Mouse (Mus musculus): ENCODE measurements around the gene Inpp4b.

Inpp4b gene

GRCm38 (mm10) chr8:81578951-81579350 is 236.6 kb downstream of the Inpp4b start:
- no peak for DNase-seq (ENCODE audit: low spot score in 2 of 2)

DNA sequence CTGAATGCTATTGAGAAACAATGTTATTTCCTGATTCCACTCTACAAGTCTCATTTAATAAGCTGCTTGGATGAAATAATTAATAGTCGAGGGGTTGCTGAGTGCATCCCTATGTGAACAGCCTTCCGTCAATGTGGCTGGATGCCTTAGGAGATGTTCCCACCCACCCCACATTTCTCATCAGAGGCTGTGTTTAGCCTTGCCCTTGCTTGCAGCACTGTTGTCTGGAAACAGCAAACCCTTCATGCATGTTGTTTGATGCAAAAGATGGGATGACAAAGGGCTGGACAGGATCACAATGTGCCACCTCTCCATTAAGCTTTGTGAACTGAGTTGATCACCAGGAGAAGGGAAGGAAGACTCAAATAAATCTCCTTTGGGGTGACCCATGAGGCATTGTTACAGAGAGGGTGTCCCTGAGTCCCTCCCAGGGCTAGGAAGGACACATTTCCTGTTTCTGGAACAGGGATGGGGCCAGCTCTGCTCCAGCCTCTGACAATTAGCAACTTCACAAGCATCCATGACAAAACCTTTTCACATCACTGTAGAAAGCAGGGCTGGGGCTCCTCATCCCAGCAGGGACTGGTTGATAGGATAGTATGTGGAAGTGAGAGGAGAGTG is 239.6 kb downstream of the Inpp4b start:
- no peak for DNase-seq (ENCODE audit: low spot score in 2 of 2)

DNA sequence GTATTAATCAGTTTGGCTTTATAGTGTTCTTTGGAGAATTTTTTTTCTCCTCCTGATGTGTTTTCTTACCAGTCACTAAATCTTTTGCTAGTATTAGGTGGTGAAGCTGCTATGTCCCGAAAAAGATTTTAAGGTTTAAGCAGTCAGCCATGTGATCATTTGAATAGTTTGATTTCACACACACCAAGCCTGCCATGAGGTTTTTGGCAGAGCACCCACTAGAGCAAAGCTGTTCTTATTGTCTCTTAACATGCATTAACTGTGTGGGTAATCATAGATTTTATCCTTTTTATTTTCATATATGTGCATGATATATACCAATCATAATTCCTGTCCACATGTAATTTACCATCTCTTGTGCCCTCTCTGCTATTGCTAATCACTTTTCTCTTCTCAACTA is 240.6 kb downstream of the Inpp4b start:
- DNase-seq (ENCODE audit: low spot score in 2 of 2): no peak

- no peak for DNase-seq (ENCODE audit: low spot score in 2 of 2)
Observed at GRCm38 (mm10) chr8:81586783-81587182, 244.4 kb downstream of the Inpp4b start.

- no peak for DNase-seq (ENCODE audit: low spot score in 2 of 2)
Observed at GRCm38 (mm10) chr8:81594134-81594714, 251.9 kb downstream of the Inpp4b start.

DNA sequence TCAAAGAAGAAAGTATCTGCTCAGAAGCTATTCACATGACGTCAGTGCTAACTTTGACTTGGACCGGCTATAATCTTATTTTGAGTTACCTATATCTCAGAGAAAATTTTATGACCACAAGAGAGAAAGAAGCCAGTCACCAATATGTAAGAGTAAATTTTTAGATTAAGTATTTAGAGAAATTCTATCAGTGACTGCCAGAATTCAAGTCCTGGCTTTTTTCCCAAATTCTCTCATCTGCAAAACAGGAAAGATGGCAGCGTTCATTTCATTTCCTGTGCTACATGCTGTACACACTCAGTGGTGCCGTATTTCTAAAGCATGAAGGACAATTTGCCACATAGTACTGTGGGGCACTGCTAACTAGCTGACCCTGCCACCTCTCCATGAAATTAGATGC is 256.9 kb downstream of the Inpp4b start:
- DNase-seq (ENCODE audit: low spot score in 2 of 2): no peak

DNA sequence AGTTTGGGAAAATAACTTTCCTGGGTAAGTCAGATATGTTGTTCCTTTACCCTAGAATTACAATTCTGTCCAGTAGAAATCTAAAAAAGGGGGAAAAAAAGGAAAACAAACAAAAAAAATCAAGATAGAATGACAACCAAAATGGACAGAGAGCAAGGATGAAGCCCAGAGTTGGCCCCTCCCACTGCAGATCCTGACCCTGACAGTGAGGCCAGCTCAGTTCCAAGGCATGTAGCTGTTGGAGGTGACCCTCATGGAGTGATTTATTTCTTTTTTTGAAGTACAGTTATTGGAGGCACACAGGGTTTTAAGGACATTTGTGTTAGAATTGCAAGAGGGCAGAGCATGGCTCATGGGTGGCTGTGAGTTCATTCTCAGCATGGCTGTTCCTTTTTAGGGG is 258.8 kb downstream of the Inpp4b start:
- no peak for DNase-seq (ENCODE audit: low spot score in 2 of 2)

- DNase-seq (ENCODE audit: low spot score in 2 of 2): no peak
Observed at GRCm38 (mm10) chr8:81608082-81608481, 265.7 kb downstream of the Inpp4b start.

- no peak for DNase-seq (ENCODE audit: low spot score in 2 of 2)
Observed at GRCm38 (mm10) chr8:81609064-81609463, 266.7 kb downstream of the Inpp4b start.

DNA sequence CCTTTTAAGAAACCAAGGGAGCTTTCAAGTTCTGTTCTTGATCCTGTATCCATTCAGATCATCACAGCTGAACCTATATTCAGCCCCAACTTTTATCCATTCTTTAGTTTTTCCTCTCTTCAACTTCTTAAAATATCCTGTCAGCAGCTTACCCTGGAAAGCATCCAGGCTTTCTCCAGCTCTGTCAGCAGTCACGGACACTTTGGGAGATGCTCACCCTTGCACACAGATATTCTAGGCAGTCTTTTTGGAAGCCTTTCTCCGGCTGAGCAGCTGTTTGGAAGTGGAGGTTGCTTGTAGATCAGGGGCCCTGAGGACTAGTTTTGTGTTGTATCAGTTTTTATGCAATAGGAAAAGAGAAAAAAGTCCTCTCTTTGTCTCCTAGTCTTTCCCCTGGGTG is 270.3 kb downstream of the Inpp4b start:
- DNase-seq (ENCODE audit: low spot score in 2 of 2): no peak

DNA sequence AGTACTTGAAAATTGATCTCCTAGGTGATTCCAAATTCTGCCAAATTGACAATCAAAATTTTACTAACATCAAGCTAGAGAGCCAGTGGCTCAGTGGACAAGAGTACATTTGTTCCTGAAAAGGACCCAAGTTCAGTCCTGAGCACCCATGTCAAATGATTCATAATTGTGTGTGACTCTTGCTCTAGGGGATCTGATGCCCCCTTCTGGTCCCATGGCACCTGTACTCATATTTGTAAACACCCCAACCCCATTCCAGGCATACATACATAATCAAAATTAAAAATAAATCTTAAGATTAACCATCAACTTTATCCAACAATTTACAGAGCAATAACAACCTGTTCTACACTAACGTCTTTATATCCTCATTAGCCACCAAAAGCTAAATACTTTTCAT is 271.8 kb downstream of the Inpp4b start:
- no peak for DNase-seq (ENCODE audit: low spot score in 2 of 2)

- no peak for DNase-seq (ENCODE audit: low spot score in 2 of 2)
Observed at GRCm38 (mm10) chr8:81614605-81615004, 272.2 kb downstream of the Inpp4b start.

- DNase-seq (ENCODE audit: low spot score in 2 of 2): no peak
Observed at GRCm38 (mm10) chr8:81615552-81615951, 273.2 kb downstream of the Inpp4b start.

DNA sequence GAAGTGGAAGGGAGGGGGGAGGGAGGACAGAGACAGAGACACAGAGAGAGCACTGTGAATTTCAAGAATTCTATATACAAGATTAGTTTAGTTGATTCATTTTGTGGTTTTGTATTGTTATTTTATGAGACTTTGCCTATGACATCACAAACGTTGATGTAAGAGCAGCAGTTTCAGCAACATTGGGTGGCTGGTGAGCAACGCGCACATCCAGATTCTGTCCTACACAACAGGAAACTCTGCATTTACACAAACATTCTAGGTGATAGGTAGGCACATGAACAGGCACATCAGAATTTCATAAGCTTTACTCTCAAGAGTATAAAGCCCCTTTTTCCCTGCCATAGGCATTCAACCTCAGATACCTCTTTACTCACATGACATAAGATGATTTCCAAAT is 276.6 kb downstream of the Inpp4b start:
- no peak for DNase-seq (ENCODE audit: low spot score in 2 of 2)

- no peak for DNase-seq (ENCODE audit: low spot score in 2 of 2)
Observed at GRCm38 (mm10) chr8:81635015-81635414, 292.7 kb downstream of the Inpp4b start.

GRCm38 (mm10) chr8:81635912-81636583 is 293.7 kb downstream of the Inpp4b start:
- no peak for DNase-seq (ENCODE audit: low spot score in 2 of 2)

DNA sequence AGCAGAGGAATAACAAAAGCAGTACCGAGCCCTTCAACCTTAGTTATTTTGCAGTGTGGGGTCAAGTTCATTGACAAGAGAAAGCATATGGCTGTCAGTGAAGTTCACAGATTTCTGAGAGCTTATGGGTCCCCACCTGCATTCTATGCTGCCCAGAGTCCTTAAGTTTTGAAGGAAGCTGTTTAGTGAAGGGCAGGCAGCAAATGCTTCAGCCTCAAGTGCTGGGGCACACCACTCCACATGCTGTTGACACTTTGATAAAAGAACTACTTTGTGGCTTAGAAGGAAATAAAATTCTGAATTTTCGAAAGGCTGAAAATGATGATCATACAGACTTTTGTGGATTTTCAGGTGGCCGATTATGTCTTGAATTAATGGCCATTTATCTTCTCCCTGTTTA is 296.1 kb downstream of the Inpp4b start:
- DNase-seq (ENCODE audit: low spot score in 2 of 2): no peak

DNA sequence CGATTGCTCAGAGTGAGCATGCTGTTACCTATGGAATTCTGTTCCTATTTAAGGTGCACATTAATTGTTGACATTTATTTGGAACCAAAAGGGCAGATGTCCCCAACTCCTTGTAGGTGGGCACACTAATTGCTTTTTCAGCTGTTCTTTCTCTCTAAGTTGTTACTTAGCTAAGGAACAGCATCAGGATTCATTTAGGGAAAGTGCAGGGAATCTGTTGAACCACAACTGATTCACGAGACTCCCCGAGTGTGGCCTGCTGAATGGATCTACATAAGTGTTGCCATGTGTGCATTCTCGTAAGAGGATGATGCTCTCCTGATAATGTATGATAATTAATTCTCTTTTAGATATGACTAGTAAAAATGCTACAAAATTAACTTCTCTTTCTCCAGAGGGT is 297.5 kb downstream of the Inpp4b start:
- no peak for DNase-seq (ENCODE audit: low spot score in 2 of 2)

DNA sequence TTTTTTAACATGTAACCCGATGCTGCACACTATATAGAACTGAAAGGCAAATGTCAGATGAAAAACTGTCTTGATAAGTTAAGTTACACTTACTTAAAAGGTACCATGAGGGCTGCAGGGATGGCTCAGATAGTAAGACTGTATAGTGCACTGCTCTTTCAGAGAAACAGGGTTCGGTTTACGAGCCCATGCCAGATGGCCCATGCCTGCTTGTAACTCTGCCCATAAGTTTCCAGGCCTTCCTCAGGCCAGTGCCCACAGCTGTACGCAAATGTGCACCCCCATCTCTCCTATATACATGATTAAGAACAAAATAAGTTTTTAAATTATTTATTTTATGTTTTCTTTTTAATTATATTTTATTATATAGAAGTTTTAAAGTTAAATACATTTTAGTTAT is 300.7 kb downstream of the Inpp4b start:
- no peak for DNase-seq (ENCODE audit: low spot score in 2 of 2)

DNA sequence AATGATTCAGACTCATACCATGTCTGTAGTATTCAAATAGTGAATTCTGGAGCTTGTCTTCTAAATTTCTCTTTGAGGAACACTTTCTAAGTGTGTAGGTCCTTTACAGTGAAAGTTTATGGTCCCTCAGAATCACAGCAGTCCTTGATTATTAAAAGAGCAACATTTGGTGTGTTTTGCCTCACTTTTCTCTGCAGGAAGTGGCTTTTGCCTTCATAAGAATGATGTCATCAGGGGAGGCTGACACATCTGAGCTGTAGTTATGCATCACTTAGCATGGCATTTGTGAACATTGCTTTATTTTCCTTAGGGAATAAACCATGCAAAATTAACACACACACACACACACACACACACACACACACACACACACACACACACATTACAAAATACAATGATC is 349.8 kb downstream of the Inpp4b start:
- no peak for DNase-seq (ENCODE audit: low spot score in 2 of 2)

DNA sequence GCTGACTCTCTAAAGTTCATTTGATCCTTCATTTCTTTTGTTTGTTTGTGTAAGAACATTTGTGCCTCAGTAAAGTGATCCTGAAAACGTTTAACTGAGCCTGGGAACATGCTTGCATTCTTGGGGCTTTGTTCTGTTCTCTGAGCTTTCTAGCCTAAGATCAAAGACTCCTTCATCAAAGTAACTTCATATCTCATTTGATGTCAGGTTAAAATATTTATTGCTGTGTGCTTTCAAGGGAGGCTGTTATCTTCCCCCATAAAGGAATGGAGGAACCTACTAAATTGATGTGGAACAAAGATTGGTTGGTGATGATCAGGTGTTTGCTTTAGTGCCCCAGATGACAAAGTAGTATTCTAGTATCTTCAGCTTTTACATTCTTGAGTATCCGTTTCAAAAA is 352.5 kb downstream of the Inpp4b start:
- no peak for DNase-seq (ENCODE audit: low spot score in 2 of 2)

GRCm38 (mm10) chr8:81702038-81702437 is 359.7 kb downstream of the Inpp4b start:
- DNase-seq (ENCODE audit: low spot score in 2 of 2): no peak

GRCm38 (mm10) chr8:81703571-81704365 is 361.4 kb downstream of the Inpp4b start:
- DNase-seq (ENCODE audit: low spot score in 2 of 2): no peak

Measured in urinary bladder, postnatal 36 days (tissue).